Mouse (Mus musculus): Measurements from ENCODE around the gene 1700013F07Rik.
"Not testable (repeated sequence)": the region's sequence is repeated elsewhere in the genome, so short reads cannot be mapped to it uniquely, and the experiment has no call there.

DNA sequence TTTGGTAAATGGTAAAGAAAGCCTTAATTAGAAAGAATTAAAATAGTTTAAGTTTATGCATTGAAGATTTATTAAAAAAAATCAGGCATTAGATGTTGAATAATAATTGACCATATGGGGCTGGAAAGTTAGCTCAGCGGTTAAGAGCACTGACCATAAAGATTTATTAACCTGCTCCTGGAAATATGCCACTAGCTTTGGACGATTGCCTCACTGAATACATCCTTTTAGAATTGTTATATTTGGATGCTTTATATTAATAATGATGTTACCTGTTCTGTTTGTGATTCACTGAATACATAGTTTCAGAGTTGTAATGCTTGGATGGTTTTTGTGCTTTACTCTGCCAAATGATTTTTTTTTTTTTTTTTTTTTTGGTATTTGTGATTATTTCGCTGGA, 32.5 kb upstream of the 1700013F07Rik start:
- not testable (repeated sequence) for TF ChIP-seq CTCF (IDR thresholded peaks at IDR 0.05; ENCODE audit: control insufficient read depth, insufficient read depth, low read length); POLR2A (IDR thresholded peaks at IDR 0.05; ENCODE audit: borderline replicate concordance, control insufficient read depth, low read depth, low read length)

Data from bone marrow, adult 2 months (tissue).